Mouse (Mus musculus) left cerebral cortex, postnatal 25 days (tissue): ENCODE measurements around the gene Cbwd1. TPM values are rescaled to one million over a fixed set of nuclear protein-coding genes. Genes with fewer than 3 reads are reported as not detected.

Source experiments
- DNase-seq, 2 experiments: peaks; one replicate each; pipeline ENCODE4 v3.0.0; 2022; ENCODE audit warnings: low spot score in 2 of 2, mixed read lengths in 1 of 2
- intact Hi-C: fragments of 180-260 bp; cut with DNase I; formaldehyde crosslinking; loops from one replicate; pipeline ENCODE4 v1.15.1; 2025
- total RNA-seq, 2 experiments: library from RNA; stranded (reverse); gene quantifications; 2 replicates each; pipeline ENCODE4 v1.2.3; 2021

The Cbwd1 gene
- 10 to 100 TPM; 12.9 to 17.5 TPM for total RNA-seq

- DNase-seq: peak; percentile 98
- intact Hi-C loops: loop anchor here (5.0 kb wide), 2 partner anchors 146 to 171 kb away; no protein-coding TSS in a partner anchor
Observed at GRCm38 (mm10) chr19:24961172-24961962, at the start of gene Cbwd1. Gene Cbwd1 (minus strand): TSS chr19:24961610.

GRCm38 (mm10) chr19:25008509-25008908 lies 47.1 kb upstream of the Cbwd1 start:
- intact Hi-C loops: no loop called here
- no peak for DNase-seq

GRCm38 (mm10) chr19:25006686-25007085 lies 45.3 kb upstream of the Cbwd1 start:
- intact Hi-C loops: no loop called here
- no peak for DNase-seq

GRCm38 (mm10) chr19:25003810-25004209 lies 42.4 kb upstream of the Cbwd1 start:
- DNase-seq: no peak
- intact Hi-C loops: no loop called here

- intact Hi-C loops: no loop called here
- no peak for DNase-seq
Observed at GRCm38 (mm10) chr19:25002828-25003227, 41.4 kb upstream of the Cbwd1 start.

- intact Hi-C loops: no loop called here
- no peak for DNase-seq
Observed at GRCm38 (mm10) chr19:25002032-25002431, 40.6 kb upstream of the Cbwd1 start.

GRCm38 (mm10) chr19:25000153-25000552 lies 38.7 kb upstream of the Cbwd1 start:
- no peak for DNase-seq
- intact Hi-C loops: no loop called here

GRCm38 (mm10) chr19:24999201-24999886 lies 37.9 kb upstream of the Cbwd1 start, which contains the start of gene Dock8:
Gene Dock8 (plus strand): TSS chr19:24999534.
- intact Hi-C loops: no loop called here

GRCm38 (mm10) chr19:24998561-24998960 lies 37.2 kb upstream of the Cbwd1 start:
- intact Hi-C loops: no loop called here
- no peak for DNase-seq

More at GRCm38 (mm10) chr19:24999201-24999886, 37.9 kb upstream of the Cbwd1 start, which contains the start of gene Dock8:
- peak; percentile 43 to 47 for DNase-seq

GRCm38 (mm10) chr19:24996815-24997704 lies 35.6 kb upstream of the Cbwd1 start:
- no peak for DNase-seq
- intact Hi-C loops: loop anchor here (1.0 kb wide), 1 partner anchor 31 kb away; no protein-coding TSS in a partner anchor

GRCm38 (mm10) chr19:24994900-24995299 lies 33.5 kb upstream of the Cbwd1 start:
- intact Hi-C loops: no loop called here

GRCm38 (mm10) chr19:24993526-24993925 lies 32.1 kb upstream of the Cbwd1 start:
- intact Hi-C loops: no loop called here
- DNase-seq: no peak

More at GRCm38 (mm10) chr19:24994900-24995299, 33.5 kb upstream of the Cbwd1 start:
- no peak for DNase-seq

GRCm38 (mm10) chr19:24990138-24990822 lies 28.9 kb upstream of the Cbwd1 start:
- DNase-seq: peak in 1 of 2 experiments; percentile 9
- intact Hi-C loops: no loop called here

- intact Hi-C loops: no loop called here
- no peak for DNase-seq
Observed at GRCm38 (mm10) chr19:24988831-24989230, 27.4 kb upstream of the Cbwd1 start.

GRCm38 (mm10) chr19:24987355-24987754 lies 25.9 kb upstream of the Cbwd1 start:
- DNase-seq: no peak
- intact Hi-C loops: no loop called here

GRCm38 (mm10) chr19:24985045-24985444 lies 23.6 kb upstream of the Cbwd1 start:
- intact Hi-C loops: no loop called here
- DNase-seq: no peak

GRCm38 (mm10) chr19:24983857-24984498 lies 22.6 kb upstream of the Cbwd1 start:
- no peak for DNase-seq
- intact Hi-C loops: no loop called here

- no peak for DNase-seq
- intact Hi-C loops: no loop called here
Observed at GRCm38 (mm10) chr19:24983050-24983449, 21.6 kb upstream of the Cbwd1 start.

GRCm38 (mm10) chr19:24981294-24981693 lies 19.9 kb upstream of the Cbwd1 start:
- peak; percentile 44 to 70 for DNase-seq
- intact Hi-C loops: no loop called here
